Mouse (Mus musculus): ENCODE results near the gene Ptcd1.
"Not testable (repeated sequence)": the region's sequence is repeated elsewhere in the genome, so short reads cannot be mapped to it uniquely, and the experiment has no call there.

GRCm38 (mm10) chr5:145101451-145101850 lies 65.5 kb downstream of the Ptcd1 start:
- TF ChIP-seq CHD2 (IDR thresholded peaks at IDR 0.05; ENCODE audit: low read depth, low read length); ZNF384 (IDR thresholded peaks at IDR 0.05; ENCODE audit: low read depth, low read length); MAFK (IDR thresholded peaks at IDR 0.05; ENCODE audit: insufficient read depth, low read depth, low read length): not testable (repeated sequence)
